Mouse (Mus musculus) bone marrow macrophage, adult 2 months (primary cell): Measurements from ENCODE around the gene H2-M5. TPM values are rescaled to one million over a fixed set of nuclear protein-coding genes. Genes with fewer than 3 reads are reported as not detected.
A peak's percentile ranks its signal among the peaks of the same experiment; 100 is the strongest.

ENCODE experiments used
- H3K27ac ChIP-seq: 2 replicates; pipeline ENCODE4 v1.5.1; 2012; ENCODE audit warnings: low read depth, low read length; ENCODE audit not compliant: insufficient read depth
- H3K4me1 ChIP-seq: 2 replicates; pipeline ENCODE4 v1.6.1; 2012; ENCODE audit warnings: low read length; ENCODE audit not compliant: control insufficient read depth, insufficient read depth
- H3K4me3 ChIP-seq: 2 replicates; pipeline ENCODE4 v1.5.1; 2012; ENCODE audit warnings: mild to moderate bottlenecking, low read length, moderate library complexity; ENCODE audit not compliant: insufficient read depth
- CTCF ChIP-seq: IDR thresholded peaks from 2 replicates; pipeline ENCODE4 v1.5.1; 2012; ENCODE audit warnings: low read depth, mild to moderate bottlenecking, low read length, moderate library complexity
- POLR2A ChIP-seq: IDR thresholded peaks from 2 replicates; pipeline ENCODE4 v1.6.1; 2012; ENCODE audit warnings: mild to moderate bottlenecking, low read depth, low read length, borderline replicate concordance
- polyA plus RNA-seq: library from polyadenylated mRNA; stranded (reverse); fragments of >200 nt; gene quantifications from 2 replicates; pipeline ENCODE4 v1.2.4, GENCODE M21; 2012; ENCODE audit not compliant: missing spikeins, insufficient read depth, insufficient read length

Gene H2-M5
- polyA plus RNA-seq, 1 experiment: 1.0 TPM

DNA sequence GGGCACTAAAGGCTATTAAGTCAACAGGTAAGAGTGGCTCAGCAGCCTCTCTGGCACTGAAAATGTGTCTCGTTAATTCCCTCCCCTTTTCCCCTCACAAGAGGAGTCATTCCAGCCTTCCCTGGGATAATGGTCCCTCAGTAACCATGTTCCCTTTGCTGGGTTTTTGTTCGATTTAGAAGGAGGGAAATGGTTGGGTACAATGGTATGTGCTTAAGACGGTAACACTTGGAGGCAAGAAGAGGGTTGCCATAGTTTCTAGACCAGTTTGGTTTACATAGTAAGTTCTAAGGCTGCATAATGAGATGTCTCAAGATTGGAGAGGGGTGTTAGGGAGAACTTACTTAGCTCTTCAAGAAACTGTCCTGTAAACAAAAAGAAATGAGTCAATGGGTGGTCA is 22.4 kb upstream of the H2-M5 start:
- Histone ChIP-seq H3K4me3 (no peak overlapping the region), H3K27ac (no peak overlapping the region), H3K4me1 (no peaks in the 10 kb centered on the region)
- TF ChIP-seq CTCF (no peak), POLR2A (no peak)

DNA sequence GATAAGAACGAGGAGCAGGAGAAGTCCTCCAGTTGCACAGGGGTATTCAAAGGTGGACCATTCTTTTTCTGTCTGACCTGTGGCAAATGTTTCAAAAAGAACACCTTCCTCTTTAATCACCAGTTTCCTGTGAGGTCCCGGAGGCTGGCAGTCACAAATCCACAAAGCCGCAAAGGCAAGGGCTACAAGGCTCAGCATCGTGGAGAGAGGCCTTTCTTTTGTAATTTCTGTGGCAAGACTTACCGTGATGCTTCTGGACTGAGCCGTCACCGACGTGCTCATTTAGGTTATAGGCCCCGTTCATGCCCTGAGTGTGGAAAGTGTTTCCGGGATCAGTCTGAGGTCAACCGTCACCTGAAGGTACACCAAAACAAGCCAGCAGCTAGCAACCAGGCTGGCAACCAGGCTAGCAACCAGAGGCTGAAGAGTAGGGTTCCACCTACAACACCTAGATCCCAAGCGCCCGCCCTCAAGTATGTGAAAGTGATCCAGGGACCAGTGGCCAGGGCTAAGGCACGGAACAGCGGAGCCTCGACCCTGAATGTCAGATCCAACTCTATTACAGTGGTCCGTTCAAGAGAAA is 20.2 kb upstream of the H2-M5 start:
- H3K4me3 ChIP-seq: no peak overlapping the region
- no peak overlapping the region for H3K27ac ChIP-seq
- TF ChIP-seq POLR2A: no peak
- no peak for TF ChIP-seq CTCF
- no peaks in the 10 kb centered on the region for H3K4me1 ChIP-seq

DNA sequence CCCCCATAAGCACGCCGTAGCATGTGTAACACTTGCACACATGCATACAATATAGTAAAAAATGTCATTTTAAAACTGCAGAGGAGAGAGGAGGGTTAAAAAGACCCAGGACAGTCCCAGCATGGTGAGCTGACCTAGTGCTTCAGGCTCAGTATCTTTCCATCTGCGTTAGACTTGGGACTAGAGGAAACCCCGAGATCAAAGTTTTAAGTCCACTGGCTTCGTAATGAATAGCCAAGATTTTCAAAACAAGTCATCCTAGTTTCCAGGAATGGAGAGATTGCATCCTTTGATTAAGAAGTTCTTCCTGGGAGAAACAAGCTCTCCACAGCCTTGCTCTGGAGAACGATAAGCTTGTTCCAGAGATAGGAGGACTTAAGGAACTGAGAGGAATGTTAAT is 18.8 kb upstream of the H2-M5 start:
- Histone ChIP-seq H3K27ac (no peak overlapping the region), H3K4me3 (no peak overlapping the region)
- TF ChIP-seq CTCF (no peak), POLR2A (no peak)

DNA sequence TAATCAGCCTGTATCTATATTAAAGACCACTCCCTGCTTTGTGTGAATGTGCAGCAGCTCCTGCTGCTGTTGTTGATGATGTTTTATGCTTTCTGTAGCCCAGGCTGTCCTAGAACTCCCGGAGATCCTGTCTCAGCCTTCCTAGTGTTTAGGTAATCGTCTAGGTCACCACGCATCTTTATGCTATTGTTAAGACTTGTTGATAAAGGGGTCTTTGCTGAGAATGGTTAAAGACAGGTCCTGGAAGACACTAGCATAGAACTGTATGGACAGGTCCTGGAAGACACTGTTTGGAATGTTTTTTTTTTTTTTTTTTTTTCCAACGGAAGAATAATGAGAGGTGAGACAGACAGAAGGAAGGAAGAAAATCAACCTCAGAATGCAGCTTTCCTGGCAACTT is 14.0 kb upstream of the H2-M5 start:
- TF ChIP-seq CTCF (no peak), POLR2A (no peak)
- Histone ChIP-seq H3K4me1 (no peaks in the 10 kb centered on the region), H3K4me3 (no peak overlapping the region), H3K27ac (no peak overlapping the region)

More for the DNA sequence above, 18.8 kb upstream of the H2-M5 start:
- H3K4me1 ChIP-seq: no peaks in the 10 kb centered on the region

DNA sequence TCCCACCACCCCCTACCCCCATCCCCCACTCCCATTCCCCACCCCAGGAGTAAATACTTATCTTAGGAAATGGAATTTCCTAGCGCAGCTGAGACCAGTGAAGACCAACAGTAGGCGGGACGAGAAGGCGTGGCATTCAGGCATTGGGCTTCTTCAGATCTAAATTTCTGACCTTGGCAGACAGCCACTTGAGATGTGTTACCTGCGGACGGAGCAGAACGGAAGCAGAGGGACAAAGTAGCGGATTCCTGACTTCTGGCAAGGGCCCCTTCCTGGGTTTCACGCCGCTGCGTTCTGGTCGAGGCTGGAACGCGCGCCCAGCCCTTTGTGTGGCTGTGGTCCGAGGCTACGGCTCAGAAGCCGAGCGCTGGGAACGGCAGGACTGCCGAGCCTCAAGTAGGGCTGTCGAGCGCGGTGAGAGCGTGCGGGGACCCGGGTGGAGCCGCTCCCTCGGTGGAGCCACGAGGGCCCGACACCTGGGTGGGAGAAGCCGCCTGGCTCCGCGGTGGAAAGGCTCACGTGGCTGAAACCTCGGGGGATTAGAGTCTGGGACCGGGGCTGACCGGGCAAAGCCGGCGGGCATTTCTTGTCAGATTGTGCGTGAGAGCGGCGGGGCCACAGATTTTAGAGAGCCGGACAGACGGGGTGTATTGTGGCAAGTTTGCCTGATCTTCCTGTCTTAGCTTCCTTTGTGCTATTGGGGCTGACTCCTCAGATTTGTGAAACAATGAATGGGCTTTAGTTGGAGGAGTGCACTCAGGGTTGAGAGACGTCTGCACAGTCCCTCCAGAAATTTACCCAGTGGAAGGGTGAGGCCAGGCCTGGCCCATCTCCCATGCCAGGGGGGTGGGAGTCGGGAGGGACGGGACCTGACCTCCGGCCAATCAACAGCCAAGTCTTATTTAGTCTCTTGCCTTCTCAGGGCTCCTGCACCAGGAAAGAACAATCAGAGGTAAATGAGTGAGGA is 13.3 kb upstream of the H2-M5 start:
- H3K27ac ChIP-seq: no peak overlapping the region
- peak overlapping the region; percentile 45 for H3K4me3 ChIP-seq

DNA sequence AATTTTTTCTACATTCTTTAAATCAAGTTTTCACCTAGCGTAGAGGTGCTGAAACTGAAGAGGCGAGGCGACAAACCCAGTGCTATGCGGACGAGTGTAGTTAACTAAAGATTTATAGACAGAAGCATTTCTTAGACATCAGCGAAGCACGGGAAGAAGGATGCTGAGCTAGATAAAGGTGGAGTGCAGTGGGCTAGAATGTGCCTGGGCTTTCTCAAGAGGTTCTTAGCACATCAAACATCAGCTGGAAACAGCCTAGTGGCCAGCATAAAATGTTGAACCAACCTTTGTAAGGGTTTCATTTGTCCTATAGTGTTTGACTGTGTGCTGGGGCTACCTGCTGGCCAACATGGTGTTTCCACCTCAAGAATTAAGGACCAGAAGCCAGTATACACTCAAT is 11.5 kb upstream of the H2-M5 start, which contains the start of gene Zfp57:
Gene Zfp57, plus strand, starts transcription at position 301 of the 400 bp plus-strand sequence.
- Histone ChIP-seq H3K4me1 (no peaks in the 10 kb centered on the region), H3K27ac (no peak within 1 kb of the TSS), H3K4me3 (no peak within 1 kb of the TSS)
- TF ChIP-seq POLR2A (no peak), CTCF (no peak)

More for the DNA sequence above, 13.3 kb upstream of the H2-M5 start:
- TF ChIP-seq CTCF (no peak), POLR2A (no peak)
- no peaks in the 10 kb centered on the region for H3K4me1 ChIP-seq

DNA sequence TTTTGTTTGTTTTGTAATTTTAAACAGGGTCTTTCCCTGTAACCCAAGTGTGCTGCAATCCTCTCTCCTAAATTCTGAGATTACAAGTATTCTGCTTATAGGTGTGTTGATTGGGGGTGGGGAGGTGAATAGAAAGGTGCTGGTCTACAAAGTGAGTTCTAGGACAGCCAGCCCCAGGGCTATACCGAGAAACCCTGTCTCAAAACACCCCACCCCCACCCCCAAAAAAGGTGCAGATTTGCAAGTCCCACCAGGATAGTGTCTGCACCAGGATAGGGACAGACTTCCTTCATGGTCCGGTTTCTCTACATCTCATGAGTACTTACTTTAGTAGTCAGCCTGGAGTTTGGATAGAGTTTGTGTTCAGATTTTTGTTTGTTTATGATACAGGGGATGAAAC is 9.1 kb upstream of the H2-M5 start:
- Histone ChIP-seq H3K27ac (no peak overlapping the region), H3K4me3 (no peak overlapping the region), H3K4me1 (peaks cover 2% of the 10 kb centered on the region; the same call in 1 of the 2 replicates)
- TF ChIP-seq POLR2A: no peak
- TF ChIP-seq CTCF: no peak

DNA sequence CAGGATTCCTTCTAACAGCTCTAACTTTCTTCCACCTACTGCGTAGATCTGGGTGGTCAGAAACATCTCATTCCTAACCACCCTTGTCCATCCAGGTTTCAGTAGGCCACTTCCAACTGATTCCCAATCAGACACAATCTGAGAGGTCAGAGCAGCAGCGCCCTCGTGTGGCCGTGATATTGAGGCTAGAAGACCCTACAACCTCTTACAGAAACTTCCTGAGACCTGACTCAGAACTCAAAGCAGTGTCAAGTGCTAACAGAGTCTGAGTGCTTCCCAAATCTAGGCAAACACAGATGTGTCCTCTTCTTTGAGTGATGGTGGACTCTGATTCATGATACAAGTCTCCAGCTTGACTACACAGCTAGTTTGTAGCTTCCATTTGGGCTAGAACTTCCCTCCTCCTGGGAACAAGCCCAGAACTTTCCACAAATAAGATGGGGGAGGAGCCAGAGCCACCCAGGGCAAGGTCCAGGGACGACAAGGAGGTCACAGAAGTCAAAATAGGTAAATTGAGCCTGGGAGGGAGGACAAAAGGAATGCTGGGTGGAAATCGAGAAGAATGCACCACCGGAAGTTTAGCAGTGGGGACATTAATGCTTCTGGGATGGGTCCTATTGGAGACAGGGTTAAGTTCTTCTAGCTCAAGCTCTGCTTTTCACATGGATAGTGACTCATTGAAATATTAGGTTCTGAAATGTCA is 7.8 kb upstream of the H2-M5 start:
- H3K4me3 ChIP-seq: no peak overlapping the region
- peaks cover 3% of the 10 kb centered on the region for H3K4me1 ChIP-seq
- H3K27ac ChIP-seq: no peak overlapping the region
- TF ChIP-seq CTCF (peak; percentile 81), POLR2A (no peak)

DNA sequence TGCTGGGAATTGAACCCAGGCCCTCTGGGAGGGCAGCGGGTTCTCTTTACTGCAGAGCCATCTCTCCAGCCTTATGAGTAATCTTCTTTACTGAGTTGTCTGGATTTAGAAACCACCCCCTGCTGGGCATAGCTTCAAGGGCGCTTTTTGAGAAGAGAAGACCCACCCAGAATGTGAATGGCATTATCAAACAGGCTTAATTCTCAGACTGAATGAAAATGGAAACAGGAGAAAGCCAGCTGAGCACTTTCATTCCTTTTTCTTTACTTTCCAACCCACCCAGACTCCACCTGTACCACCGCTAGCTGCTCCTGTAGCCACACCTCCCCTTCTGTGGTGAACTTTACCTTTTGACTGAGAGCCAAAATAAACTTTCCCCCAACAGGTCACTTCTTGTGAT is 6.1 kb upstream of the H2-M5 start:
- TF ChIP-seq CTCF: no peak
- TF ChIP-seq POLR2A: no peak
- Histone ChIP-seq H3K4me3 (no peak overlapping the region), H3K4me1 (peaks cover 9% of the 10 kb centered on the region), H3K27ac (no peak overlapping the region)
